ENCODE assay signal across 24 mouse cellular contexts in genomic region chr15:3490011-3490410, GRCm38 (mm10).
"Had no signal": no experiment of that assay in that cellular context is flagged by ENCODE, and none has a peak within 500 bp of the region (broad histone marks: within the 10 kb centered on the region; RNA-seq: fewer than 3 reads in every experiment).

No protein-coding gene starts in this region.

- H3K36me3 ChIP-seq: heart, embryonic 13.5 days; heart, embryonic 15.5 days; hindbrain, embryonic 13.5 days; hindbrain, embryonic 15.5 days; kidney, embryonic 15.5 days; limb, embryonic 10.5 days; limb, embryonic 12.5 days; liver, embryonic 13.5 days had no signal

- H3K4me3 ChIP-seq: heart, adult 2 months; heart, embryonic 13.5 days; heart, embryonic 15.5 days; hindbrain, embryonic 13.5 days; hindbrain, embryonic 15.5 days; kidney, embryonic 15.5 days; limb, embryonic 10.5 days; limb, embryonic 12.5 days; liver, embryonic 13.5 days had no signal

- DNase-seq: gastrocnemius, postnatal 14 days; gastrocnemius, postnatal 36 days; heart, adult 11 months; heart, adult 2 months; heart, postnatal 14 days; heart, postnatal 36 days; kidney, adult 11 months; kidney, adult 2 months; kidney, adult 9 months; kidney, postnatal 14 days; kidney, postnatal 36 days; layer of hippocampus, adult 9-11 months; layer of hippocampus, postnatal 36 days; liver, embryonic 13.5 days had no signal

- H3K4me1 ChIP-seq: hindbrain, embryonic 13.5 days; hindbrain, embryonic 15.5 days; limb, embryonic 10.5 days had no signal

- H3K4me2 ChIP-seq: heart, embryonic 11.5 days; heart, embryonic 13.5 days; heart, embryonic 15.5 days; hindbrain, embryonic 13.5 days; hindbrain, embryonic 15.5 days; kidney, embryonic 15.5 days; limb, embryonic 12.5 days; liver, embryonic 11.5 days; liver, embryonic 13.5 days had no signal

- ATAC-seq: hindbrain, postnatal 0 days had no signal

- H3K9me3 ChIP-seq: heart, embryonic 13.5 days; heart, embryonic 15.5 days; hindbrain, embryonic 13.5 days; hindbrain, embryonic 15.5 days; kidney, embryonic 15.5 days; limb, embryonic 10.5 days; limb, embryonic 12.5 days; liver, embryonic 13.5 days had no signal

- H3K9ac ChIP-seq: heart, embryonic 13.5 days; heart, embryonic 15.5 days; hindbrain, embryonic 13.5 days; hindbrain, embryonic 15.5 days; kidney, embryonic 15.5 days; limb, embryonic 12.5 days; liver, embryonic 13.5 days had no signal

- H3K27ac ChIP-seq: heart, adult 2 months; heart, embryonic 13.5 days; heart, embryonic 15.5 days; hindbrain, embryonic 13.5 days; hindbrain, embryonic 15.5 days; hindbrain, postnatal 0 days; kidney, embryonic 15.5 days; limb, embryonic 10.5 days; limb, embryonic 12.5 days; liver, embryonic 13.5 days had no signal

- H3K27me3 ChIP-seq: heart, embryonic 13.5 days; heart, embryonic 15.5 days; hindbrain, embryonic 13.5 days; hindbrain, embryonic 15.5 days; kidney, embryonic 15.5 days; limb, embryonic 12.5 days; liver, embryonic 13.5 days had no signal
